Mouse (Mus musculus) CD4-positive helper T cell, adult 2 months (primary cell): Measurements from ENCODE around the gene Fgfr2.

Experiments
- DNase-seq: peaks from one replicate; pipeline ENCODE4 v3.0.0-alpha.2; 2012; ENCODE audit warnings: low read depth, missing footprints, low spot score

Fgfr2 gene

GRCm38 (mm10) chr7:132306671-132307412 is 816.3 kb downstream of the Fgfr2 start:
- DNase-seq = no peak

GRCm38 (mm10) chr7:132305492-132306375 is 817.4 kb downstream of the Fgfr2 start:
- DNase-seq = no peak

GRCm38 (mm10) chr7:132304424-132305085 is 818.6 kb downstream of the Fgfr2 start:
- peak; percentile 17 for DNase-seq

- DNase-seq = no peak
Measured at GRCm38 (mm10) chr7:132303988-132304387, 819.2 kb downstream of the Fgfr2 start.

- DNase-seq = no peak
Measured at GRCm38 (mm10) chr7:132302508-132303241, 820.5 kb downstream of the Fgfr2 start.

GRCm38 (mm10) chr7:132299661-132300210 is 823.4 kb downstream of the Fgfr2 start:
- no peak for DNase-seq

GRCm38 (mm10) chr7:132298412-132298990 is 824.6 kb downstream of the Fgfr2 start:
- DNase-seq = no peak

- no peak for DNase-seq
Measured at GRCm38 (mm10) chr7:132296661-132297443, 826.3 kb downstream of the Fgfr2 start.

GRCm38 (mm10) chr7:132296132-132296531 is 827.0 kb downstream of the Fgfr2 start:
- no peak for DNase-seq

- no peak for DNase-seq
Measured at GRCm38 (mm10) chr7:132287340-132287664, 835.8 kb downstream of the Fgfr2 start.

- DNase-seq = no peak
Measured at GRCm38 (mm10) chr7:132286630-132287339, 836.4 kb downstream of the Fgfr2 start.

GRCm38 (mm10) chr7:132284795-132285194 is 838.4 kb downstream of the Fgfr2 start:
- no peak for DNase-seq

GRCm38 (mm10) chr7:132284048-132284737 is 839.0 kb downstream of the Fgfr2 start:
- no peak for DNase-seq

- DNase-seq = no peak
Measured at GRCm38 (mm10) chr7:132282576-132282975, 840.6 kb downstream of the Fgfr2 start.

GRCm38 (mm10) chr7:132282161-132282560 is 841.0 kb downstream of the Fgfr2 start:
- DNase-seq = no peak

GRCm38 (mm10) chr7:132281753-132282152 is 841.4 kb downstream of the Fgfr2 start:
- DNase-seq = no peak

- no peak for DNase-seq
Measured at GRCm38 (mm10) chr7:132278658-132279057, 844.5 kb downstream of the Fgfr2 start.

- no peak for DNase-seq
Measured at GRCm38 (mm10) chr7:132276287-132276686, 846.9 kb downstream of the Fgfr2 start.
